Mouse (Mus musculus): Measurements from ENCODE around the gene Dnaic2. TPM values are rescaled to one million over a fixed set of nuclear protein-coding genes. Genes with fewer than 3 reads are reported as not detected.

The Dnaic2 gene
- total RNA-seq (2021) = under 1 TPM; 0.07 to 0.33 TPM
- long read RNA-seq, experiment 1 = 0 reads
- long read RNA-seq, experiment 2 = 0 reads

DNA sequence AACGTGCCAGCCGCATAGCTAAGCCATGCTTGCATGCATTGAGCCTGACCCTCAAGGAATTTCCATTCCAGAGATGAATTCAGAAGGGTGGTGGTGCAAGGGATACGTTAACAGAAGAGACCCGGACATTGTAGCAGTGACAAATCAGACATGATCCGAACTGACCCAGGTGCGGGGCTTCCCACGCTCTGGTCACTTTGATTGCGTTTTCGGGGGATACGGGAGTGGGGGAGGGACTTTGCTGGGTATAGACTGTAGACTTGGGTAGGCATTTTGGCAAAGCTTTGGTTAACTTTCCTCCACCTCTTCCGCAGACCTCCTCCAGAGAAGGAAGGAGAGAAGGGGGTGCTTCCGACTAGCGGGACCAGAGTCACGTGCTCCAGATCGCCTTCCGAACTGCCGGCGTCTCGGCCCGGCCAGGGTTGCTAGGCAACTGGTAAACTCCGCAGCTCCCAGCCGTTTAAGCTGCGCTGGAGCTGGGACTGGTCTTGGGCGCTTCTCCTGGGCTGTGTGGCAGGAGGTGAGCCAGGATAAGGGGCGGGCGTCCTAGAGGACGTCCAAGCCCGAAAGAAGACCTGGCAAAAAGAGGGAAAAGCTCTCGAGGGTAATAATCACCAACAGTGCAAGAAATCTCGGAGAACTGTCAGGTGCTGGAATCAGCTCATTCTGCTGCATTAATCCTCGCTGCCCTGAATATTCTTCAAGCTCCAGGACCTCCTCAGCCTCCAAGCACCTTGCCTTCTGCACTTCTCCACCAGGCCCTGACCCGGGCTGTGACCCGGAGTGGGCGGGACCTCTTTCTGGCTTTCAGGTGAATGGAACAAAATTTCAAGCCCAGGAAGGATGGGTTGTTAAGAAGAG lies at the start of gene Dnaic2:
Gene Dnaic2, plus strand, starts transcription at position 444 of the 861 bp plus-strand sequence.
- peak; percentile 52 to 61 for DNase-seq
- intact Hi-C loops (cut with DNase I) = loop anchor here (5.0 kb wide), 1 partner anchor 55 kb away; no protein-coding TSS in a partner anchor

DNA sequence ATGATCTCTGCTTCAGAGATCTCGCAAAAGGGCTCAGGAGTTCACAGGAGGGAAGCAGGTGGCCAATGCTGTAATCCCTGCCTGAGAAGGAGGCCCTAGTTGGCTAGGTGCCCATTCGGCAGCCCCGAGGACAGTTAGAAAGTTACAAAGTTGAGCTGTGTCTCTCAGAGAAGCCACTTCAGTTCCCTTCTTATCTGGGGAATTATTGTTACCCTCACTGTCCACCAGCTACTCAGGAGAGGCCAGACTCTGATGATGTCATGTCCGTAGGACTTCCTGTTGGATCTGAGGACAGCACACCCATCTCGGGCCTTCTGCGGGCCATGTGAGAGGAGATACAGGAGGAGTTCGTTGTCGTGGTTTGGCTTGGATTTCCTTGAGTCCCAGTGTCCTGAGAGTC lies 47.6 kb upstream of the Dnaic2 start:
- no peak for DNase-seq
- intact Hi-C loops (cut with DNase I) = no loop called here

DNA sequence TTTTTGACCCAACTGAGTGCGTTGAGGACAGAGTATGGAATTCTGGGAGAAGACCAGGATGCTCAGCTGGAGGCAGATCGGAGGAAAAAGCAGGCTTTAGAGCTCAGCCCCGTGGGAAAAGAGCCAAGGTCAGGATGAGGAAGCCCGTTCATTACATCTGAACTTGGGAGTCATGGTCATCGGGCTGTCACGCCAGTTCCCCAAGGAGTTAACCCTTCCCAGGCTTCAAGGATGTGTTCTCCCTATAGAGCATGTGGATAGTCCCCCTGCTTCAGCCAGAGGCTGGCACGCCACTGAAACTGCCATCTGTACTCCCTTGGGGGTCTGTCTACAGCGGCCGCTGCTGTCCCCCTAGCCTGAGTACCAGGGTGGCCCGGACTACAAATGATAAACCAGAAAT lies 46.9 kb upstream of the Dnaic2 start:
- DNase-seq = no peak
- intact Hi-C loops (cut with DNase I) = no loop called here

DNA sequence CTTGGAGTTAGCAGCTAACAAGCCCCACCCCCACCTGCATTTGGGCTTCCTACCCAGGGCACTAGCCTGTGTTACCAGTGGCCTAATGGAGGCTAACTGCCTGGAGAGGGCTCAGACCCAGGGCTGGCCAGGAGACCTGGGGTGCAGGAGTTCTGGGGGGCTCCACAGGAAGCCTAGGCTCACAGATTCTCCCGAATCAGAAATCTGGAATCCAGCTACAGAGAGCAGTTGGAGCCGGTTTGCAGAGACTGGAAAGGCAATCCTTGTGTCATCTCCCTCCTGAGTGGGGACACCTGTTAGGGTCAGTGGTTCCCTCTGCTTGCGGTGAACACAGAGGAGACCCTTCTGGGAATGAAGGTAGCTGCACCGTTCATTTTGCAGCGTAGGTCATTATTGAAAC lies 46.2 kb upstream of the Dnaic2 start:
- DNase-seq = no peak
- intact Hi-C loops (cut with DNase I) = no loop called here

DNA sequence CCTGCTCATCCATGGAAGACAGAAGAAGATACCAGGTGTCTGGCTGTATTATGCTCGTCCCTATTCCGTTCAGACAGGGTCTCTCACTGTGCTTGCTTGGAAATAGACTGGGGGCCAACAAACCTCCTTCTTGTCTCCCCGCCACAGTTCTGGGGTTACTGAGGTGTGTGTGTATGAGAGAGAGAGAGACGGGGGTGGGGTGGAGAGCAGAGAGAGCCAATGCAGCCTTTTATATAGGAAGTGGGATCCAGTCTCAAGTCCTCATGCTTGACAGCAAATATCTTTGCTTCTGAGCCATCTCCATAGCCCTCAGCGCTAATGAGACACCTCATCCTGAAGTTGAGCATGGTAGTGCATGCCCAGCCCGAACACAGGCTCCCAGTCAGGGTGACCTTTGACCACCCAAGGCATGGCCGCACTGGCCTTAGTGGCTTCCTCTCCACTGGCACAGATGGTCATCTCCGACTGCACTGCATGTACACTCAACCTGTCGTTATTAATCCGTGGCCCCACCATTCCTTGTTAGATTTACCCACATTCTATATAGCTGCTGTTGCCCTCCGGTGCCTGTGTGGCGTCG lies 44.8 kb upstream of the Dnaic2 start:
- intact Hi-C loops (cut with DNase I) = no loop called here
- DNase-seq = no peak

DNA sequence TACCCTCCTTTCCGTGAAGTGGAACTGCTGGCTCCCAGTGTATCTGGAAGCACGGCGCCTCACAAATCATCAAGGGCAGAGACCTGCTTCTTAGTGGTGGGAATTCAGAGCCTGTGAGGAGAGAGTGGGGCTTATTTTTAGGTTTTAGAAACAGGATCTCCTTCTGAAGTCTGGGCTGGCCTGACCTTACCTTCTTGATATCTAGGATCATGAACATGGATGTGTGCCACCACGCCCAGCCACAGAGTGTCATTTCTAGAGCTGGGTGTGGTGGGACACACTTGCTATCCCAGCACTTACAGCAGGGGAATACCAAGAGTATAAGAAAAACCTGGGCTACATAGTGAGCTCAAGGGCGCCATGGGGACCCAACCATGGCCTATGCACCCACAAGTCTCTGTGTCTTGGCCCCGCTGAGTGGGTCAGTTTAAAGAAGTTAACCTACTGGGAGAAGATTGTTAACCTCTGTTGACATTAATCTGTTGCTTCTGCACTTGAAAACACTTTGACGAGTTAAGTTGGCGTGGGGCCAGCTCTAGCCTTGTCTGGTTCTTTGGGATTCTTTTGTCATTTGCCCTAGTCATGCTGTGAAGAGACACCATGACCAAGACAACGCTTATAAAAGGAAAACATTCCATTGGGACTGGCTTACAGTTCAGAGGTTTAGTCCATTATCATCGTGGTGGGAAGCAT lies 44.0 kb upstream of the Dnaic2 start:
- intact Hi-C loops (cut with DNase I) = no loop called here
- peak in 1 of 2 experiments; percentile 34 for DNase-seq

DNA sequence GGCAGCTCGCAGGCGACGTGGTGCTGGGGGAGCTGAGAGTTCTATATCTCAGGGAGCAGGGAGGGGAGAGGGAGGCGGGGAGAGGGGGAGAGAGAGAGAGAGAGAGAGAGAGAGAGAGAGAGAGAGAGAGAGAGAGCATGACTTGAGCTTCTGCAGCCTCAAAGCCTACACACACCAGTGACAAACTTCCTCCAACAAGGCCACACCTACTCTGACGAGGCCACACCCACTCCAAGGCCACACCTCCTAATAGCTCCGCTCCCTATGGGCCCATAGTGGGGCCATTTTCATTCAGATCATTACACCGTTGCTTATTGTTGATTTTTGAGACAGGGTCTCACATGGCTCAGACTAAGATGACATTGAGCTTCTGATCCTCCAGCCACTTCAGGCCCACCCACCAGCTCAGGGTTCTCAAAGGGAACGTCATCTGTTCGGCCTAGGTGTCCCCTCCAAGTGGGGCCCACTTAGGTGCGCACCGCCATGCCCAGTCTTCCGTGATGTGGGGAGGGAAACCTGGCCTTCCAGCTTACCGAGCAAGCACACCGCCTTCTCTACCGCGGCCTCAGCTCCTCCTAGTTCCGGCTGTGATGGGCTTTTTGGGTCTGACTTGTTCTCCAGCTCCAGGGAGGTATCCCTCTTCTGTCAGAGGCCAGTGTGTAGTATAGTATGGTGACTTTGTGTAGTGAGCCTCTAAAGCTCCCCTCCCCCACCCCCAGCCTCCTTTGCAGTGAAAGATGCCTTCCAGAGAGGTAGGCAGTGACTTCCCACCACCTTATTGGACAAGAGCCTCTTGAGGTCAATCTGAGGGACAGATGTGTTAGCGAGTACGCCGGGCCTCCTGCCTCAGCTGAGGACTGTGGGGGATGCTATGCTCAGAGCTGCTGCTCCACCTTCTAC lies 43.2 kb upstream of the Dnaic2 start:
- DNase-seq = no peak
- intact Hi-C loops (cut with DNase I) = no loop called here

DNA sequence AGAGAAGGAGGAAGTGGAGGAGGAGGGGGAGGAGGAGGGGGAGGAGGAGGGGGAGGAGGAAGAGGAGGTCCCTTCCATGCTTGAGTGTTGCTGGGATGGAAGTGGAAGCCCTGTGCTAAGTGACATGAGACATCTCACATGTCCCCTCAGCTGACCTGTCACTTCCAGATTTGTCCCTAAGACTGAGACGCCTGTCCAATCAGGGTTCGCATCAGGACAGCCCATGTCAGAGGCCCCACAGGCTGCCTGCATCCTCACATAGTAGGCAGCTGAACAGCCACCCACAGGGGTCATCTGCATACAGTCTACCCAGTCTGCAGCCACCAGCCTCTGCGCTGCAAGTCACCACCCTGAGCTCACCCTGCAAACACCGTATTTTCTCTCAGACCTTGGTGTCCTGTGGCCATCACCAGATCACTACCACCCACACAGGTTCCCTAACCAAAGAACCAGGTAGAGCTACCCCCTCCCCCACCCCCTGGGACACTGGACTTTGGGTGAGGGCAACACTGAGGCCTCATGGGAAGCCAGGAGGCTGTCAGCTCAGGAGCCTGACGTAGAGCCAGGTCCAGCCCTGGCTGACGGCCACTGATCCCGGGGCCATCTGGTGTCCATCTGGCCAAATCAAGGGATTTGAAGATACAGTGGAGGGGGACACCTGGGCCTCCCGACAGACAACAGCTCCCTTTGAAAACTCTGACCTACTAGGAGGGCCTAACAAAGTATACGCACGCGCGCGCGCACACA lies 42.4 kb upstream of the Dnaic2 start:
- intact Hi-C loops (cut with DNase I) = no loop called here
- no peak for DNase-seq

DNA sequence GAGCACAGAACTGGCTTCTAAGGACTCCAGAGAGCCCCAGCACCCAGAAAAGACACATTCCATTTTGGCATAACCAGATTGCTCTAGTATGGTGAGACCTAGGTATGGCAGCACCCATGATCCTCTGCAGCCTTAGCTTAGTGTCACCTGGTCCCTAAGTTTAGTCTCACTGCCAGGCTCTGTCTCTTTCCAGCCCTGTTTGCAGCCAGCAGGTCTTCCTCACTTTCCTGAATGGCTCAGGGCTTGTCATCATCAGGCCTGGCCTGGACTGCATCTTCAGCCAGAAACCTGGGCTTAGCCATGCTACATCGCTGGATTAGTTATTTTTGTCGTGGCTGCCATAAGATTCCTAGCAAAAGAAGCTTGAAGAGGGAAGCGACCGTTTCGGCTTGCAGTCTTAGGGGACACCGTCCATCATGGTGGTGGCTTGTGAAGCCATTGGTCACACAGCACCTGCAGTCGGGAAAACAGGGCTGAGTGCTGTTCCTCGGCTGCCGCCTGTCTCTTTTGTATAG lies 41.6 kb upstream of the Dnaic2 start:
- no peak for DNase-seq
- intact Hi-C loops (cut with DNase I) = no loop called here

DNA sequence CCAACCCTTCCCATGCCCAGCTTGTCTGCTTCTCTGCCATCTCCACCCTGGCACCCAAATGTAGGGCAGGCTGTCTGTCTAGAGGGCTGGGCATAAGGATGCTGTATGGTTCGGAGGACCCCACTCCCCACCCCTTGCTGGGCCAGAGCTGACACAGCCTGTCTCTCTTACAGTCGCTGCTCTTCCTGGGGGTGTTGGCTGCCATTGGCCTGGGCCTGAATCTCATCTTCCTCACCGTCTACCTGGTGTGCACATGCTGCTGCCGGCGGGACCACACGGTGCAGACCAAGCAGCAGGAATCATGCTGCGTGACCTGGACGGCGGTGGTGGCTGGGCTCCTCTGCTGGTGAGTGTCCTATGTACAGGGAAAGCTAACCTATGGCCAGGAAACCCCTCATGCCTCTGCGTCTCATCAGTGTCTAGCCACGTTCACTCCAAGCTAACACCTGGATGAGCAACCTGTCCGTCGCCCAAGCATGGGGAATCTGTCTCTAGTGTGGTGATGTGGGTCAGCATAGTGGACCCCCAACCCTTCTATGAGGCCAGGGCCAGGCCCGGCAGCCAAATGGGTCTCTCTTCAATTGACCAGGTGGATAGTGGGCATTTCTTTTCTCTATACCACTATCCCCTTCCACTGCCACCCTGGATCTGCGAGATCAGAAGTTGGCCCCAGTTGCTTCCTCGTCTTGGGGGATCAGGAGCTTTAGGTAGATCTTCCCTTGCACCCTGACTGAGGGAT lies 40.8 kb upstream of the Dnaic2 start:
- intact Hi-C loops (cut with DNase I) = no loop called here
- no peak for DNase-seq

DNA sequence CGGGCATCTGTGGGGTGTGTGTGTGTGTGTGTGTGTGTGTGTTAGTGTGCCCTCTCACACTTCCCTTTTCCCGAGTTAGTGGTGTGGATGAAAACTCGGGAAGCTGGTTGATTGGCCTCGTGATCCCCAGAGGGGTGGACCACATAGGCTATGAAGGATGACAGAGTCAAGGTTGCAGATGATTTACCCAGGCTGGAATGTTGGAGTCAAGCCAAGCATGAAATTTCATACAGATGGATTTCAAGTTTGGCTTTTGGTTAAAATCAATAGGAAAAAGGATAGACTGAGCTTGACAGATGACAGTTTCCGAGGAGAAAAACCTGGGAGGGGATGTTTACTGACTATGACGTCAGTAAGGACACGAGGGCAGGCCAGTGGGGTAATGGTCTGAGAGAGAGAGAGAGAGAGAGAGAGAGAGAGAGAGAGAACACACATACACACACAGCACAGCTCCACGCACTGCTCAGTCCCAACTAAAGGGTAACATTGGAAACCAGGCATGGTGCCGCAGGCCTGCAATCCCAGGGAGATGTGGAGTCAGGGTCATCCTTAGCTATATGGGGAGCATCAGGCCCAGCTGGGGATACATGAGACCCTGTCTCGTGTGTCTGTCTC lies 39.5 kb upstream of the Dnaic2 start:
- no peak for DNase-seq
- intact Hi-C loops (cut with DNase I) = no loop called here

DNA sequence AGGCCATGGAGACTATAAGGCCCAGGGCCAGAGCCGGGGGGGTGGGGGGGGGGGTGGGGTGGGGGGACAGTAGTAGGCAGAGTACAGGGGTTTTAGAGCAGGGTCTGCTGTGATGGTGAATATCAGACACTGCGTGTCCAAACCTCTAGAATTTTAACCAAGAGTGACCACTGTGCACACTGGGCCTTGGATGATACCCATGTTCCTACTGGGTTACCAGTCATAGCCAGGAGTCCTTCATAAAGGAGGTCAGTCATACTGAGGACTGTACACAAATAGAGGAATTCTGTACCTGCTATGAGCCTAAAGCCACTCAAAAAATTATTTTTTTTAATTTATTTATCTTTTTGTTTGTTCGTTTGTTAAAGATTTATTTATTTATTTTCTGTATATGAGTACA lies 38.5 kb upstream of the Dnaic2 start:
- intact Hi-C loops (cut with DNase I) = no loop called here
- no peak for DNase-seq

DNA sequence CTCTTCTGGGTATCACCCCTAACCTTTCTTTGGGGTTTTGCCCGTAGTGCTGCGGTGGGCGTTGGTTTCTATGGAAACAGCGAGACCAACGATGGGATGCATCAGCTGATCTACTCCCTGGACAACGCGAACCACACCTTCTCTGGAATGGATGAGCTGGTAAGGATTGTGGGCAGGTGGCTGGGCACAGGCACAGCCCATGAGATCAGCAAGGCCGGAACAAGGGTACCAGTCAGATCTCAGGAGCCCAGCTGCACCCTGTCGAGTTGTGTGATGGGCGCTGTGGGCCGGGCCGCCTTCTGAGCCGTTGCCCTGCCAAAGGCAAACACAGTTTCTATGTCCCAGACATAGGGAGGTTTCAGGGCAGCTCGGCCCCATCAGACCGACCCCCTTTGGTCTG lies 37.0 kb upstream of the Dnaic2 start:
- no peak for DNase-seq
- intact Hi-C loops (cut with DNase I) = no loop called here

DNA sequence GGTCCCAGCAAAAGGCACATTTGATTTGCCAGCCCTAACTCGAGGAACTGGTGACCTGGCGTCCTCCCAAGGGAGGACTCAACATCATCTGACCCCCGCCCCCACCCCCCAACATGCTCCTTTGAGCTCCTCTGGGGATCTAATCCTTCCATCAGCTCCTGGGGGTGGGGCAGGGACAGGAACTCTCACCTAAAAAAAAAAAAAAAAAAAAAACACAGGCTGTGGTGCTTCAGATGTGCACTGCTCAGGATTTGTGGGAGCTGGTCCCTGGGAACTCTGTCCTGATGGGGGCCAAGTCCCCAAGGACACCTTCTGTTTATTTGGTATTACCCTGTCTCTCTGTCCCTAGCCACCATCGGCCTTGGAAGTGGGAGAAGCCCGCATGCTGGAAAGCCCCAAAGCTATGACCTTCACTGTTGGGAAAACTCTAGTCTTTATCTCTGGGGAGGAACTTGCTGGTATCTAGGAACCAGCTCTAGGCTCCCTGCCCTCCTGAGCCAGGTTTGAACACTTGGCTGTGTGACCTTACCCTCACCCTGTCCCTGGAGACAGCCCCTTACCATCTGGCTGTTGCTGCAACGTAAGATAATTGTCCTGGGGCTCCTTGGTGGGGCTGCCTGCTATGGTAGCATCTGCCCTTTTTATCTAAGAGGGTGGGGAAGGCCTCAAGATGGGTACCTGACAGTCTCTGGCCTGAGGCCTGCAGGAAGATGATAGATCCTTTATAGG lies 35.6 kb upstream of the Dnaic2 start:
- DNase-seq = no peak
- intact Hi-C loops (cut with DNase I) = no loop called here

DNA sequence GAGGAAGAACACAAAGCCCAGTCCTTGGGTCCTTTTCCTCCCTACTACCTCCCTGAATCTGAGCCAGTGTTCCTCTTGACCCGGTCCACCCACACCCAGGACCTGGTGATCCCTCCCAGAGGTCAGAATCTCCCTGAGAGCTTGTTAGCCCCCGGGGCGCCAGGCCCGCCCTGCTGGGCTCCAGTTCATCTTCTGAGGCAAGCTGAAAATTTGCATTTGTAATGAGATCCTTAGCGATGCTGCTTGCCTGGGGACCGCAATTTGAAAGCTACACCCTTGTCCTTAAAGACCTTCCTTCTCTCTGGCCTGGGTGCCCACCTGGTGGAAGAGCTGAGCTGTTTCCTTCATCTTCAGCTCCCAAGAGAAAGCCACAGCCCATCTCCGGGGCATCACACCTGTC lies 34.6 kb upstream of the Dnaic2 start:
- no peak for DNase-seq
- intact Hi-C loops (cut with DNase I) = no loop called here

DNA sequence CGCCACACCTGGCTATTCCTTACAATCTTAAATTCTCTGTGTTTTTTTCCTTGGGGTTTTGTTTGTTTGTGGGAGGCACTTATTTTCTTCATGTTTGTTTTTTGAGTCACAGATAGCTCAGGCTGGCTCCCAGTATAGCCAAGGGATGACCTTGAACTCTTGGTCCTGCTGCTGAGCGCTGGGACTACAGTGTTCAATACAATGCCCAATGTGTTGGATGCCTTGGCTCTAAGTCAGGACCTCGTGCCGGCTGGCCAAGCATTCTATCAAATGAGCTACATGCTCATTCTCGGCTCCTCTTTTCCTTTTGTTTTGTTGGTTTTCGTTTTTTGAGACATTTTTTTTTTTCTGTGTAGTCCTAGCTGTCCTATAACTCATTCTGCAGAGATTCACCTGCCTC lies 33.8 kb upstream of the Dnaic2 start:
- no peak for DNase-seq
- intact Hi-C loops (cut with DNase I) = no loop called here

DNA sequence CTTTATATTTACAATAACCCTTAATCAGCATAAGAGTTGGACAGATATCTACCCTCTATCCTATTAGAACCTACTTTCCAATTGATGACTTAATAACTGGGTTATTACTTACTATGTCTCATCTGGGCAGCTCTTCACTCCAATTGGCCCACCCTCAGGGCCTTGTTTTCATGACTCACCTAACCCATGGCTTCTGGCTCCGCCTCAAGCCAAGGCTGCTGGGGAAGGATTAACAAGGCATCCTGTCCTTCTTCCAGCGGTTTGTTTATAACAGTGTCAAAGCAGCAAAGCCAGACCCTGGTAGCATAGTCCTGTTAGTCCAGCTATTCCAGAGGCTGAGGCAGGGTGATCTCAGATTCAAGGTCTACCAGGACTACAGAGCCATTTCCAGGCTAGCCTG lies 32.8 kb upstream of the Dnaic2 start:
- intact Hi-C loops (cut with DNase I) = no loop called here
- no peak for DNase-seq

DNA sequence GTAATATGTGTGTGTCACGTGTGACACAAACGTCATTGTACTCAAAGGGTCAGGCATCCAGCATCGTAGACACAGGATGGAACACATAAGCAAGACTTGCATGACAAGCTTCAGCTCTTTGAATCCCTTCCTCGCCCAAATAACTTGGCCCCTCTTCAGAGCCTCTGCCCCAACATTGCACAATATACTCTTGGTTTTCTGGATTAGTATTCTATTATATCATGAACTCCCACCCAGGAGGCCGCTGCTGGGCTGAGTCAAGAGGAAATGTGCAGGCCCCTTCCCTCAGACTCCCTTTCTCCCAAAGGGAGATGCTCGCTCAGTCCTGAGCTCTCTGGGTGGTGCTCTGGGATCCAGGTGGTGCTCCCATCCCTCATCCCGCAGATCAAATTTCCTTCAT lies 28.7 kb upstream of the Dnaic2 start:
- intact Hi-C loops (cut with DNase I) = no loop called here
- no peak for DNase-seq
